Mouse (Mus musculus) liver, adult 2 months (tissue): ENCODE measurements around the gene Sf1. TPM values are rescaled to one million over a fixed set of nuclear protein-coding genes. Genes with fewer than 3 reads are reported as not detected.
A peak's percentile ranks its signal among the peaks of the same experiment; 100 is the strongest.

Experiments
- DNase-seq: peaks from one replicate; pipeline ENCODE4 v3.0.0-alpha.2; 2011; ENCODE audit warnings: low read depth, low spot score; ENCODE audit errors: extremely low read depth
- H3K27ac ChIP-seq: fragments of 200-500 bp; replicated peaks from 2 replicates; pipeline ENCODE4 v1.5.1; 2012; ENCODE audit warnings: low read depth, mild to moderate bottlenecking, control low read depth, inconsistent platforms, low read length; ENCODE audit not compliant: insufficient read depth
- H3K27me3 ChIP-seq: fragments of 200-500 bp; 2 replicates; pipeline ENCODE4 v1.6.1; 2012; ENCODE audit warnings: mild to moderate bottlenecking, moderate library complexity, low read length, inconsistent platforms; ENCODE audit not compliant: control insufficient read depth, insufficient read depth
- H3K36me3 ChIP-seq: fragments of 200-500 bp; 2 replicates; pipeline ENCODE4 v1.6.1; 2012; ENCODE audit warnings: low read length, inconsistent platforms; ENCODE audit not compliant: control insufficient read depth, insufficient read depth
- H3K4me1 ChIP-seq: fragments of 200-500 bp; 2 replicates; pipeline ENCODE4 v1.6.1; 2011; ENCODE audit warnings: low read length; ENCODE audit not compliant: control insufficient read depth, insufficient read depth
- H3K4me3 ChIP-seq: fragments of 200-500 bp; 2 replicates; pipeline ENCODE4 v1.5.1; 2011; ENCODE audit warnings: low read depth, mild to moderate bottlenecking, control low read depth, low read length, moderate library complexity; ENCODE audit not compliant: insufficient read depth
- H3K79me2 ChIP-seq: fragments of 200-500 bp; 2 replicates; pipeline ENCODE4 v1.6.1; 2012; ENCODE audit warnings: inconsistent platforms, mild to moderate bottlenecking, low read length, moderate library complexity; ENCODE audit not compliant: control insufficient read depth, insufficient read depth
- H3K9ac ChIP-seq: fragments of 200-500 bp; 2 replicates; pipeline ENCODE4 v1.6.1; 2012; ENCODE audit warnings: low read depth, mild to moderate bottlenecking, control low read depth, inconsistent platforms, low read length
- CTCF ChIP-seq: fragments of 200-500 bp; IDR thresholded peaks from 2 replicates; pipeline ENCODE4 v1.5.1; 2011; ENCODE audit warnings: low read depth, low read length, control low read depth
- POLR2A ChIP-seq: fragments of 200-500 bp; IDR thresholded peaks from 2 replicates; pipeline ENCODE4 v1.6.1; 2011; ENCODE audit warnings: low read length, control low read depth; ENCODE audit not compliant: insufficient read depth; ENCODE audit errors: extremely low read depth
- WGBS: fragments of 180-500 bp; shearing (Covaris S2); methylation state at CpG from one replicate; pipeline ENCODE4 v1.1.7; 2018; 5-methylcytosine and 5-hydroxymethylcytosine counted together
- polyA plus RNA-seq: library from polyadenylated mRNA; depleted of rRNA; stranded (reverse); fragments of >200 nt; gene quantifications from 2 replicates; pipeline ENCODE4 v1.2.3, GENCODE M21; 2012; rRNA removed
- total RNA-seq: library from RNA; depleted of rRNA; stranded (reverse); fragments of >200 nt; gene quantifications from 2 replicates; pipeline ENCODE4 v1.2.3, GENCODE M21; 2014; rRNA removed

The Sf1 gene
- total RNA-seq (28.5 and 34.8 TPM in 2 replicates), polyA plus RNA-seq (45.7 and 62.8 TPM in 2 replicates)

DNA sequence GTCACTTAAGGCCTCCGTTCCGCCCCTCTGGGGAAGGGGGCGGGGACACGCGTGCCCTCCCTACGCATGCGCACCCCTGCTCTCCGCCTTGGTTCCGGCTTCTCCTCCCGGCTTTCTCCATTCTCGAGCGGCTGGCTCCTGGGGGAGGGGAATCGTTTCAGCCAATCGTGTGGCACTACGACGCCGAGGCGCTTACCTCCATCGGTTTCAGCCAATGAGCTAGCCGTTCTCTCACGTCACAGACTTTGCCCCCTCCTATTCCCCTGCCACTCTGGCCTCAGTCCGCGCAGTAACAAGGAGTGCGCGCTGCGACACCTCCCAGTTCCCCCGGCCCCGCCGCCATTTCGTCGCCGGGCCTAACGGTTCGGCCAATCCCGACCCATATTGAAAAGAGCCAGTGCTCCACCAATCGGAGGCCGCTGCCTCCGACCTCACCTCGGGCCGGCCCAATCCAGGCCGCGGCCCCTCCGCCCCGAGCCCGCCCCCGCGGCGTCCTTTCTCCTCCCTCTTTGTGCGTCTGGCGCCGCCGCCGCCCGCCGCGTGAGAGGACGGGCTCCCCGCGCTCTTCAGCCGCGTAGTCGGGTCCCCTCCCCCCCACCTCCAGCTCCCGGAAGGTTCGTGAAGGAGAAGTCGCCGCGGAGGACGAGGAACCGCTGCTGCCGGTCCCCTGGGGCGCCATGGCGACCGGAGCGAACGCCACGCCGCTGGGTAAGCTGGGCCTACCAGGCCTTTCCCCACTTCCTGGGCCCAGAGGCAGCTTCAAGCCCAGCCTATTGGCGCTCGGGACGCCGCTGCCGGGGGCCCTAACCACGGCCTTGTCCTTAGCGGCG lies at the start of gene Sf1:
Sf1 (plus strand) TSS at position 280 of the 830 bp plus-strand sequence.
- Histone ChIP-seq H3K4me3 (peak within 1 kb of the TSS; percentile 92), H3K27me3 (no peaks in the 10 kb centered on the region), H3K9ac (peak within 1 kb of the TSS; percentile 99), H3K4me1 (peaks cover 9% of the 10 kb centered on the region; the same call in 1 of the 2 replicates), H3K79me2 (peaks cover 7% of the 10 kb centered on the region; the same call in 1 of the 2 replicates), H3K36me3 (peaks cover 33% of the 10 kb centered on the region), H3K27ac (peak within 1 kb of the TSS; percentile 98)
- under 1% methylated on average over 83 of the region's 85 CpGs for WGBS
- TF ChIP-seq POLR2A (peak; percentile 57), CTCF (no peak)
- peak; percentile 99 for DNase-seq

DNA sequence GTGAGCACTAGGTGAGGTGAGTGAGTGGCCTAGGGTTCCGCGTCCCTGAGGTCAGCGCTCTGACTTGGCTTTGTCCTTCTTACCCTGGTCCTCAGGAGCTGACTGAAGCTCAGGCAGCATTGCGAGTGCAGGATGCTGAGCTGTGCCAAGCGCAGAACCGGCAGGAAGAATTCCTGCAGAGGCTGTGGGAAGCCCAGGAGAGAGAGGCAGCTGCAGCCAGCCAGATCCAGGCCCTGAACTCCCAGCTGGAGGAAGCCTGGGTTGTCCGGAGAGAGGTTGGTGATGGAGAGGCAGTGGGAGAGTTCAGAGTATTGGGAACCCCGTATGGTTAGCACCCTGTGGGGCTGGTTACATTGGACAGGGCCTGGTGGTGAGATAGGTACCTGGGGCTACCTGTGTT lies 49.7 kb upstream of the Sf1 start:
- 90% methylated on average over 8 of the region's 8 CpGs for WGBS
- TF ChIP-seq CTCF (no peak), POLR2A (no peak)
- H3K36me3 ChIP-seq: no peaks in the 10 kb centered on the region
- H3K4me3 ChIP-seq: no peak overlapping the region
- no peaks in the 10 kb centered on the region for H3K27me3 ChIP-seq
- H3K4me1 ChIP-seq: no peaks in the 10 kb centered on the region
- H3K79me2 ChIP-seq: no peaks in the 10 kb centered on the region
- no peak overlapping the region for H3K9ac ChIP-seq
- H3K27ac ChIP-seq: no peak overlapping the region
- DNase-seq: no peak

DNA sequence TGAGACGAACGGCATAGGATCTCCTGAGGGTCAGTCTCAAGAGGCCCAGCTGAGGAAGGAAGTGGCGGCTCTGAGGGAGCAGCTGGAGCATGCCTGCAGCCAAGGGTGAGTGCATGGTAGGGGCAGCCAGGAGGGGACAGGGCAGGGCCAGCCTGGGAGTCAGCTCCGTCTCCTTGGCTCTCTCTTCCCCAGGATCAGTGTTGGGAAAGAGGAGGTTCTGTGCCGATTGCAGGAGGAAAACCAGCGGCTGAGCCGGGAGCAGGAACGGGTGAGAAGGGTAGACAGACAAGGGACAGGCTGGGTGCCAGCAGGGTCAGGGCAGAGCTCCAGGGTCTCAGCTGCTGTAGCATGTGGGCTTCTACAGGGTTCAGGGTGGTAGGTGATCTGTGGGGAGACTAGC lies 49.0 kb upstream of the Sf1 start:
- Histone ChIP-seq H3K9ac (no peak overlapping the region), H3K4me3 (no peak overlapping the region), H3K4me1 (no peaks in the 10 kb centered on the region), H3K36me3 (no peaks in the 10 kb centered on the region), H3K27ac (no peak overlapping the region), H3K79me2 (no peaks in the 10 kb centered on the region), H3K27me3 (no peaks in the 10 kb centered on the region)
- WGBS: 81% methylated on average over 8 of the region's 8 CpGs
- no peak for TF ChIP-seq POLR2A
- TF ChIP-seq CTCF: no peak
- no peak for DNase-seq

DNA sequence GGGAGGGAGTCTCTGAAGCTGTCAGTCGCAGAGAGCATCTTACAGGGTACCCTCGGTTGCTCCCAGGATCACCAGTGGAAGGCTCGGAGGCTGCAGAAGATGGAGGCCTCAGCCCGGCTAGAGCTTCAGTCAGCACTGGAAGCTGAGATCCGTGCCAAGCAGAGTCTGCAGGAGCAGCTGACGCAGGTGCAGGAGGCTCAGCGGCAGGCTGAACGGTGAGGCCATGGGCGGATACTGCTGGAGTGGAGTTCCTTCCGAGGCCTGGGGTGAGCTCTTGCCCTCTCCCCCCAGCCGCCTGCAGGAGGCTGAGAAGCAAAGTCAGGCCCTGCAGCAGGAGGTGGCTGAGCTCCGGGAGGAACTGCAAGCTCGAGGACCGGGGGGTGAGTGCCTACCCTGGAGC lies 47.9 kb upstream of the Sf1 start:
- no peak overlapping the region for H3K4me3 ChIP-seq
- H3K36me3 ChIP-seq: no peaks in the 10 kb centered on the region; the same call in 1 of the 2 replicates
- H3K27me3 ChIP-seq: no peaks in the 10 kb centered on the region
- WGBS: 92% methylated on average over 14 of the region's 14 CpGs
- TF ChIP-seq CTCF (no peak), POLR2A (no peak)
- no peak overlapping the region for H3K9ac ChIP-seq
- H3K27ac ChIP-seq: no peak overlapping the region
- H3K79me2 ChIP-seq: no peaks in the 10 kb centered on the region
- no peak for DNase-seq
- no peaks in the 10 kb centered on the region for H3K4me1 ChIP-seq

DNA sequence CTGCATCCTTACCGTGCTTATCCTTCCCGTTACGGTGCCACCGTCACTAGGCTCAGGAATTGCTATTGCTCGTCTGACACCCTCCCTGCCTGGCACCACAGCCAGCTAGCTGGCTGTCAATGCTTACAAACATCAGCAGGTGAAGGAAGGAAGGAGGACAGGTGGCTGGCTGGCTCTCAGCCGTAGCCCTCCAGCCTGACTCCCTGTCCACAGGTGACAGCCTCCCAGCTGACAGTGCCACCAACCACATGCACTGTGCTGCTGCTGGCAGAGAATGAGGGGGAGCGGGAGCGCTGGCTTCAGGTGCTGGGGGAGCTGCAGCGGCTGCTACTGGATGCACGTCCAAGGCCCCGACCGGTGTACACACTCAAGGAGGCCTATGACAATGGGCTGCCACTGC lies 45.3 kb upstream of the Sf1 start:
- DNase-seq: no peak
- Histone ChIP-seq H3K79me2 (no peaks in the 10 kb centered on the region), H3K4me3 (no peak overlapping the region), H3K4me1 (no peaks in the 10 kb centered on the region), H3K36me3 (no peaks in the 10 kb centered on the region; the same call in 1 of the 2 replicates), H3K27me3 (no peaks in the 10 kb centered on the region), H3K27ac (no peak overlapping the region), H3K9ac (no peak overlapping the region)
- 95% methylated on average over 12 of the region's 12 CpGs for WGBS
- no peak for TF ChIP-seq POLR2A
- no peak for TF ChIP-seq CTCF

DNA sequence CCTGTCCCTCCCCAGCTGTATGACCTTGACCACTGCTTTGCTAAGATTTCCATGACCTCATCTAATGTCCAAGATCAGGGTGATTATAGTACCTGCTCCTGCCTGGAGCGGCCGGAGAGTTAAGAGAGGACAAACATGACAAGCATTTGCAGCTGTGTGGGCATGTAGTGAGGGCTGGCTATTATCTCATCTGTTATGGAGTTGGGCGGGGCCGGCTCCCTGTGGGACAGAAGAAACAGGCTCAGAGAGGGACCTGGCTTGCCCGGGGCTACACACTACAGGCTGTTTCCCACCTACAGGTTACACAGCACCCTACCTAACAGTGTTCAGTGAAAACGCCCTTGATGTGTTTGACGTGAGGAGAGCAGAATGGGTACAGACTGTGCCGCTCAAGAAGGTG lies 42.1 kb upstream of the Sf1 start:
- no peak for DNase-seq
- peaks cover 3% of the 10 kb centered on the region; the same call in 1 of the 2 replicates for H3K36me3 ChIP-seq
- H3K4me1 ChIP-seq: no peaks in the 10 kb centered on the region
- TF ChIP-seq CTCF (no peak), POLR2A (no peak)
- no peaks in the 10 kb centered on the region for H3K79me2 ChIP-seq
- WGBS: 89% methylated on average over 8 of the region's 8 CpGs
- H3K4me3 ChIP-seq: no peak overlapping the region
- H3K27me3 ChIP-seq: no peaks in the 10 kb centered on the region
- H3K27ac ChIP-seq: no peak overlapping the region
- H3K9ac ChIP-seq: no peak overlapping the region
